Mouse (Mus musculus): ENCODE measurements at regions not wholly inside any gene's neighbourhood (a gene's known extent, or its start where the extent isn't known, plus 50 kb on each side); places are given as distances from the start of the nearest gene placed in this dataset.

GRCm38 (mm10) chr2:28287210-28287860, 94.5 kb downstream of the Olfm1 start:
- in situ Hi-C loops (cut with MseI, MboI) = no loop called here

GRCm38 (mm10) chr2:28289339-28289738, 96.5 kb downstream of the Olfm1 start:
- in situ Hi-C loops (cut with MseI, MboI) = no loop called here

- in situ Hi-C loops (cut with MseI, MboI) = no loop called here
Measured at GRCm38 (mm10) chr2:28289860-28290471, 97.2 kb downstream of the Olfm1 start.

- in situ Hi-C loops (cut with MseI, MboI) = no loop called here
Measured at GRCm38 (mm10) chr2:28294509-28294908, 101.7 kb downstream of the Olfm1 start.

GRCm38 (mm10) chr2:28296183-28296582, 103.4 kb downstream of the Olfm1 start:
- in situ Hi-C loops (cut with MseI, MboI) = no loop called here

GRCm38 (mm10) chr2:28298738-28299137, 105.9 kb downstream of the Olfm1 start:
- in situ Hi-C loops (cut with MseI, MboI) = no loop called here

- in situ Hi-C loops (cut with MseI, MboI) = no loop called here
Measured at GRCm38 (mm10) chr2:28299346-28299745, 106.6 kb downstream of the Olfm1 start.

GRCm38 (mm10) chr2:28301313-28301712, 108.5 kb downstream of the Olfm1 start:
- in situ Hi-C loops (cut with MseI, MboI) = loop anchor here (5.0 to 10.0 kb wide), 3 partner anchors 97 to 113 kb away; no protein-coding TSS in a partner anchor

- in situ Hi-C loops (cut with MseI, MboI) = loop anchor here (5.0 to 10.0 kb wide), 3 partner anchors 99 to 111 kb away; no protein-coding TSS in a partner anchor
Measured at GRCm38 (mm10) chr2:28303936-28304335, 111.1 kb downstream of the Olfm1 start.

- in situ Hi-C loops (cut with MseI, MboI) = loop anchor here (5.0 to 10.0 kb wide), 3 partner anchors 100 to 110 kb away; no protein-coding TSS in a partner anchor
Measured at GRCm38 (mm10) chr2:28304712-28305111, 111.9 kb downstream of the Olfm1 start.

- in situ Hi-C loops (cut with MseI, MboI) = loop anchor here in 1 of 2 experiments (10.0 kb wide), 2 partner anchors 104 to 106 kb away; no protein-coding TSS in a partner anchor
Measured at GRCm38 (mm10) chr2:28309122-28309521, 116.3 kb downstream of the Olfm1 start.

GRCm38 (mm10) chr2:28312212-28312611, 119.4 kb downstream of the Olfm1 start:
- in situ Hi-C loops (cut with MseI, MboI) = no loop called here

- in situ Hi-C loops (cut with MseI, MboI) = no loop called here
Measured at GRCm38 (mm10) chr2:28325502-28325901, 121.1 kb upstream of the Ppp1r26 start.

GRCm38 (mm10) chr2:28326056-28326455, 120.5 kb upstream of the Ppp1r26 start:
- in situ Hi-C loops (cut with MseI, MboI) = no loop called here

- in situ Hi-C loops (cut with MseI, MboI) = no loop called here
Measured at GRCm38 (mm10) chr2:28326682-28327081, 119.9 kb upstream of the Ppp1r26 start.

- in situ Hi-C loops (cut with MseI, MboI) = no loop called here
Measured at GRCm38 (mm10) chr2:28329130-28329529, 117.5 kb upstream of the Ppp1r26 start.

GRCm38 (mm10) chr2:28335141-28335789, 111.3 kb upstream of the Ppp1r26 start:
- in situ Hi-C loops (cut with MseI, MboI) = no loop called here

- in situ Hi-C loops (cut with MseI, MboI) = no loop called here
Measured at GRCm38 (mm10) chr2:28335810-28336209, 110.8 kb upstream of the Ppp1r26 start.

GRCm38 (mm10) chr2:28336349-28337309, 110.0 kb upstream of the Ppp1r26 start:
- in situ Hi-C loops (cut with MseI, MboI) = no loop called here

GRCm38 (mm10) chr2:28337561-28337960, 109.0 kb upstream of the Ppp1r26 start:
- in situ Hi-C loops (cut with MseI, MboI) = no loop called here

- in situ Hi-C loops (cut with MseI, MboI) = no loop called here
Measured at GRCm38 (mm10) chr2:28341304-28341703, 105.3 kb upstream of the Ppp1r26 start.
